Mouse (Mus musculus): Measurements from ENCODE around the gene Wdr4.

DNA sequence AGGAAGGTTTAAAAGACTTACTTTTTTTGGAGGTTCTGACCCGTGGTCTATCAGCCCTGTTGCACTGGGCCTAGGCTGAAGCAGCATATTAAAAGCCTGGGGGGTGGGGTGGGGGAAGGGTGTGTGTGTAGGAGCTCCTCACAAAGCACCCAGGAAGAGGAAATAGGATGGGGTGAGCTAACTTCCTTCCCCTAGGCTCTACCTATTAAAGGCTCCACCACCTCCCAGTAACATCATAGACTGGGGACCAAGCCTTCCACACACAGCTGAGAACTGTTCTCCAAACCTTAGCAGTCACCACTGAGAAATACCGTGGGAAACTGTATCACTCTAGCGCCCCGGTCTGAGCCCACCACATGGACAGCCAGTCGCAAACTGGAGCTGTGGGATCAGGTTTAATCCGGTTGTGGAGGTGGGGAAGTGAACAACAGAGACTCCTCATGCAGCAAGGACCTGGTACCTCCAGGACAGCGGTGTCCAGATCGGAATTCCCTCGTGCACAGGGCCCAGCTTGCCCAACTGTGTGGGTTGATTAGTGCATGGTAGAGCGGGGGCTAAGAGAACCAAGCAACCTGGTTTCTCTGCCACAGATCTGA is 38.3 kb upstream of the Wdr4 start:
- TF ChIP-seq CTCF (IDR thresholded peaks at IDR 0.05) (no peak), EP300 (IDR thresholded peaks at IDR 0.05) (no peak)
